Mouse (Mus musculus) 3T3-L1 (cell line): ENCODE measurements around the gene Lurap1l.

Experiments used
- DNase-seq: peaks from one replicate; pipeline ENCODE4 v3.0.0-alpha.2; 2015; ENCODE audit warnings: low read depth, low spot score

Lurap1l gene

DNA sequence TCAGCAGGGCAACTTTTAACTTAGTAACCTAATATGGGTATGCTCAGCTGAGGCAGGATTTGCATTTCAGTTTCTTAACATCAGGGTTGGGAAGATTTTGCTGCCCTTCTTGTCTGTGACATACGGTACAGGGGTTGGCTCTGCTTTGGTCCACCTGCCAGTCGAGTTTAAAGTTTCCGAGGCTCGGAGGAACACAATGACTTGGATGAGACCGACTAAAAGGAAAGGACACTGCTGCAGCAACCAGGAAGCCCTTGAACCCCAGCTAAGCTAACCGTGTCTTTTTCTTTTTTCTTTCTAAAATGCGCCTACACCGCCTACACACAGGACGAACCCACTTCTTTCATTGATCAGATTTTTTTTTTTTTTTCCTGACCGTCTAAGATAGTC lies at the start of gene Lurap1l:
TSS of gene Lurap1l (plus strand) at position 166 of the 390 bp plus-strand sequence.
- DNase-seq = peak; percentile 80

DNA sequence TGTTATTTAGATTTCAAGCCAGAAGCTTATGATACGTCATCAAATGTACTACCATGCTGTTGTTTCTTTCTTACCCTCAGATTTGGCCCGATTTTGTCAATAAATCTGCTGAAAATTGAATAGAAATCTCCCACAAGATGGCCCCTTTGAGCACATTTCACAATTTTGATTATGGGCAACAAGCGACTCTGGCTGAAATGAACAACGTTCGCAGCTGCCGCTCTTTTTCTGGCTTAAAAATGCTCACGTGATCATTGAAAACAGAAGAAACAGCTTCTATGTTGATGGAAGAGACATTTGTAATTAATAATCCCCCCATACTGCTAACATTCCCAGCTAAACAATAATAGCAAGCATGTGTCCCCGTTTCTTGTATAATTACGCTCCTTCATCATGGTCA lies 47.5 kb upstream of the Lurap1l start:
- DNase-seq = no peak

DNA sequence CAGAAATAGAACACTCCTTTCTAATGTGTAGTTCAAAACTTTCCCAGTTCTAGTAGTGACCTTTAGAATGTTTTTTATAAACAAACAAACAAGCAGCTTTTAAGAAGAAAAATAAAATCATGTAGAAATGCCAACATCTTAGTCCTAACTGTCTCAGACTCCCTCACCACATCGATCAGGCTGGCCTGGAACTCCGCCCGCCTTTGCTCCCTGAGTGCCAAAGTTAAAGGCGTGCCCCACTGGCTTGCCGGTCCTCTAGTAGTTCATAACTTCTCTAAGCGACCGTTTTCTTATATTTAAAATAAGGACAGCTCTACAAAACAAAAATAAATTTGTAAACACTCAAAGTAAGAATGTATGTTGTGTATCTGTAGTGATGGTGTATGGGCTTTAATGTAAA lies 46.5 kb upstream of the Lurap1l start:
- no peak for DNase-seq

GRCm38 (mm10) chr4:80864511-80864922 lies 45.9 kb upstream of the Lurap1l start:
- DNase-seq = peak; percentile 14

DNA sequence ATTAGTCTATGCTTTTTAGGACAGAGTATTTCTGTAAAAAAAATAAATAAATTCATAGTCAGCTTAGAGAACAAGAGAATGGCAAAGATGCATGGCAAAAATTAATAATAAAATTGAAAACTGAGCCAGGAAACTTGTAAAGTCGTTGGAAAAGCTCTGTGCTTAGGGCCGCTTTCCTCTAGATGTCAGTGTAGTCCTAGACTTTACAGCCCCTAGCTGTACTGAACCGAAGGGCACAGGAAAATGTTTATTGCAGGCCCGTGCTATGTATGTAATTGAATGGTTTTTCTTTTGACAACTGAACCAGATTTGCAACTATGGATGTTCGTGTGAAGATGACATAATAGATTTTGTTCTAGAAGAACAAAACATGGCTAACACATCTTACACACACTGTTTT lies 44.4 kb upstream of the Lurap1l start:
- peak; percentile 64 for DNase-seq

DNA sequence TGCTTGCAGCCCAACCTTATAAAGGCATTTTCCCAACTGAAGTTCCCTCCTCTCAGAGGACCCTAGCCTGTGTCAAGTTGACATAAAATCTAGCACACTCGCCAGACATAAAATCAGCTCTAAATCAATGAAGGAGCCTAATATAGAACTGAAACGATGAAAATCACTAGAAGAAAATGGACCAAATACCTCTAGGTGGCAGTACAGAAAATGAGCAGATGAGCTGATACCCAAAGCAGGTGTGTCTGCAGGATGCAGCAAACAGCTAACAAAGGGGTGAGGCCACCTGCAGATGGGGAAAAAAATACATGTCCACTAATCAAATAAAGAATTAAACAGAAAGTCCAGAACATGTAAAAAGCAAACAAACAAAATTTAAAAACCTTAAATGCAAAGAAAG lies 40.8 kb upstream of the Lurap1l start:
- no peak for DNase-seq

- DNase-seq = peak; percentile 81
These were observed 37.4 kb upstream of the Lurap1l start for GRCm38 (mm10) chr4:80872847-80873644.

DNA sequence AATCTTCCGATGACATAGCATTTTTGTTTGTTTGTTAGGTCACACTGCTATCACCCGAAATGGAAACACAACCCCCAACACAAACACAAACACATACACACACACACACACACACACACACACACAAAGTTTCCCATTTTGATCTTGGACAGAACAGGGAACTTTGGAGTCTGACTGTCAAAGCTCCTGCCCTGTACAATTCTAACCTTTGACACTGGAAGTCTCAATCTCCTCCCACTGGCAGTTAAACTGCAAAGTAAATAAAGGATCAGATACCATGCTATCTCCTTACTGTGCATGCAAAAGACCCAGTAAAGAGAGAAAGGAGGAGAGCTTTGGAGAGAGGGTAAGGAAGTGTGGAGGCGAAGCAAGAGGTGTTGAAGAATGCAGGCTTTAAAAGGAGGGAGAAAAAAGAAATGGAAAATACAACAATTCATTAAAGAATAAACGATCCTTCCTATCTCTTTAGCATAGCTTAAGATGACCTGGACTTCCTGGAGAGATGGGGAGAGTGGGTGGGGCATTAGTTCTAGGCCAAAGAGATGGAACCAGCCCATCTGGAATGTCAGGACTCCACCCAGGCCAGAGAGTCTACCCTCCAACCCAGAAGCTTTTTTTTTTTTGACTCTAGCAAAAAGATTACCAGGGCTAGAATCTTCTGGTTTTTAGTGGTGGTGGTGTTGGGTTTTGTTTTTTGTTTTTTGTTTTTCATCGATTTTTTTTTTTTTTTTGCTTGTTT lies 36.2 kb upstream of the Lurap1l start:
- peak; percentile 55 for DNase-seq

GRCm38 (mm10) chr4:80875055-80875454 lies 35.4 kb upstream of the Lurap1l start:
- no peak for DNase-seq

DNA sequence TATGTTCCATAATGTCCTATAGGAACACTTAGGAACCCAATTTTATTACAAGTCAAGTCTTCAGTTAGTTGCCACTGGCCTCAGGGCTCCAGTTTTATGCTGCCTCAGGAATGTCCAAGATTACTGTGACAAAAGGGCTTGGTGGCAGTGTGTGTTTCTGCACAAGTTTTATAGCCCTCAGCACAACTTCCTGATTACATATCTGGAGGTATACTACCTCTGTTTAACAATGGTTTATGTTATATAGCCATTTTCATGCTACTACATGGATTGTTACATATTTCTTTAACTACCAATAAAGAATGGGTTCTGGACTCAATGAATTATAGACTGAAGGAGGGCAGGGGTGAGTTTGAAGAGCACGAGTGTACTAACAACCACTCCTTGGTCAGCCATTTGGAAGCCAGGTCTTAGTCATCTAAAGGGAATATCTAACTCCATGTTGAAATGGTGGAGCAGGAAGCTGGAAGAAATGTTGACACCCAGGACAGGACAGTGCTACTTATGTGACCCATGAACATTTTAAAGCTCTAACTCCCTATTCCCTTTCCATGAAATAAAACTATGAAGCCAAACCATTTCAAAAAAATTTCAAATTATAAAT lies 28.3 kb upstream of the Lurap1l start:
- no peak for DNase-seq

DNA sequence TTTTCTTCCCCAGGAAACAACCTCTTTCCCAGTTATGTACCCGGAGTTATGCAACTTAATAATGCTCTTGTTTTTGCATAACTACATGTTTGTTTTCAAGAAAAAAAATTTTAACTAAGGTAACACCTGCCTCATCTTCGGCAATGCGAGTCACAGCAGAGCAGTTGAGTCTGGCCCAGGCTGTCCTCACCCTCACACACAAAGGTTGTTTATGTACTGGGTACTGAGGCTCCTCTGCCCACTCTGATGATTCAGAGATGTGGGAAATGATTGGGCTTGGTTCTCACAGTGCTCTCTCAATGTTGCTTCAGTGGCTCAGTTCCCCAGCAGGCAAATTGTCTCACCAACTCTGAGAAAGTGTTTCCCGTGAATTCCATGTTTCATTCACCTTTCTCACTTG lies 23.8 kb upstream of the Lurap1l start:
- peak; percentile 36 for DNase-seq

DNA sequence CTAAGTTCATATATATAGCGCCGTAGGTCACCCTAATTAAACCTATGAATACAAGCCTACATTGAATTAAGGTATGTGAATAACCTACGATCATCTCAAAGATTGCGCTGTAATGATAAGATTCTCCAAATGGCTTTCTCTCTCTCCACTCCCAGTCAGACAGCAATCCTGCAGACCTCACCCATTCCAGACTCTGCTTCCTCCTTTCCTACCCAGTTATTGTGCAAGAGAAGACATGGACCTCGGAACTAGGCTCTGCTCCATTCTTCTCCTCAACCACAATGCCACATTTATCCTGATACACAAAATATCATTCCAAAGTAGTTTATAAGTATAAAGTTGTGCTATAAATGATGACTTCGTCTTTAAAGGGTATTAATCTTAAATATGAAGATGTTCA lies 19.4 kb upstream of the Lurap1l start:
- DNase-seq = no peak

GRCm38 (mm10) chr4:80895278-80895894 lies 15.1 kb upstream of the Lurap1l start:
- no peak for DNase-seq

- no peak for DNase-seq
These were observed 3.7 kb upstream of the Lurap1l start for GRCm38 (mm10) chr4:80906726-80907125.

DNA sequence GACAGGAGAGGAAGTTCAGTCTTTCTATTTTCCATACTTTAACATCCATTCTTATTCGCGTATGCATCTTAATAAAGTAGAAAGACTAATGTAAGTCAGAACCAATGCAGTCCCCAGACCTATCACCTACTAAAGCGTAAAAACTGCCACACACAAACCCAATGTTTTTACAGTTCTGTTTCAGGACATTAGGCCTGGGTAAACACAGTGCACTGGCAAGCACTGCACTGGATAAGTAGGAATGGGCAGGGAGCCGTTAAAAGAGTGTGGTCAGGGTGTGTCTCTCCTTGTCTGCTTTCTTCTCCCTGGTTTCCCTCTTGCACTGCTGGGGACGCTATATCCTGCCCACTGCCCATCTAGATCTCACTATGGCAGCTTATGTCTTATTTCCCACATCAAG lies 2.5 kb upstream of the Lurap1l start:
- DNase-seq = no peak

GRCm38 (mm10) chr4:80908902-80909301 lies 1.5 kb upstream of the Lurap1l start:
- no peak for DNase-seq

- peak; percentile 64 for DNase-seq
These were observed 640 bp downstream of the Lurap1l start for GRCm38 (mm10) chr4:80910871-80911701.

DNA sequence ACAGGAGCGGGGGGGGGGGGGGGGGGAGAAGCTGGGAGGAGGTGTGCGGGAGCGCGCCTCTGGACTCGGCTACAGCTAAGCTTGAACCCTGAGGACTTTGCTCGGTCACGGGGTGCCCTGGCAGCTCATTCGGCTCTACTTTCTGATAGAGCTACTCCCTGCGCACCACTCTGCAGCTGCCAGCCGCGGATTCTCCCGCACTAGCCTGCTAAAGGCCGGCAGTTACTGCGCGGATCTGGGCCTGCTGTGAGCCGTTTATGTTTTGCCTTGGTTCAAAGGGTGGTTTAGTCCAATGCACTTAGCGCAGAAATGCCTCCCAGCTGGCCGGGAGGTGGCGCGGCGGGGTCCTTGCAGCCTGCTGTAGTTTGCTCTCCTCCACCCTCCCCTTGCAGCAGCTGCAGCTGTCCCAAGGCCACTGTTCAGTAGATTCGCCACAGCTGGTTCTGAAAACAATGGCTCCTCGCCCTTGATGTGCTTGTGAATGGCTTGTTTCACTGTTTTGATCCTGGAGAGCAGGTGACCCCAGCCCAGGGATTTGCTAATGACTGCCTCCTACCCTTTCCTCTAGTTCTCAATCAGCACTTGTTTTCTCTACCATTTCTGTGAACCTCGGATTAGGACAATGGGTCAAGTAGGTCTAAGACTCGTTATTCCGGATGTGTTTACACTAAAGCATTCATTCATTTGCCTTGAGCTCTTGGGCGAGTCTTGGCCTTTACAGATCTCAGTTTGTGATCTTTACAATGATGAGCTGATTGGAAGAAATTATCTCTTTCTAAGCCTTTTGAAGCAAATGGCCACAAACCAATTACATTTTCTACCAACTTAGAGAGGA lies 1.5 kb downstream of the Lurap1l start:
- DNase-seq = peak; percentile 90

GRCm38 (mm10) chr4:80915211-80915610 lies 4.8 kb downstream of the Lurap1l start:
- DNase-seq = no peak

GRCm38 (mm10) chr4:80916695-80917094 lies 6.2 kb downstream of the Lurap1l start:
- peak; percentile 80 for DNase-seq
